Mouse (Mus musculus) intestine, embryonic 14.5 days (tissue): ENCODE measurements around the gene Celf5. TPM values are rescaled to one million over a fixed set of nuclear protein-coding genes. Genes with fewer than 3 reads are reported as not detected.
"Not testable (repeated sequence)": the region's sequence is repeated elsewhere in the genome, so short reads cannot be mapped to it uniquely, and the experiment has no call there.

Source experiments
- ATAC-seq: fragments of 200-750 bp; cut with Nextera tagmentation; replicated peaks from 2 replicates; pipeline ENCODE4 v1.8.0; 2017; ENCODE audit warnings: low read depth, moderate number of reproducible peaks, moderate TSS enrichment, moderate library complexity; ENCODE audit not compliant: low FRiP score, low TSS enrichment
- DNase-seq: peaks from one replicate; pipeline ENCODE4 v3.0.0-alpha.2; 2018; ENCODE audit warnings: low spot score
- H3K27ac ChIP-seq: fragments of 300-500 bp; sonication (generic); 2 replicates; pipeline ENCODE4 v1.5.1; 2014; ENCODE audit warnings: low read depth, mild to moderate bottlenecking, control low read depth
- H3K27me3 ChIP-seq: fragments of 300-500 bp; sonication (generic); replicated peaks from 2 replicates; pipeline ENCODE4 v1.6.1; 2014; ENCODE audit warnings: low read length, control low read depth; ENCODE audit not compliant: control insufficient read depth, insufficient read depth
- H3K36me3 ChIP-seq: fragments of 300-500 bp; sonication (generic); 2 replicates; pipeline ENCODE4 v1.6.1; 2014; ENCODE audit warnings: low read length, control low read depth; ENCODE audit not compliant: control insufficient read depth, insufficient read depth
- H3K4me1 ChIP-seq: fragments of 300-500 bp; sonication (generic); replicated peaks from 2 replicates; pipeline ENCODE4 v1.6.1; 2014; ENCODE audit warnings: low read length, control low read depth, mixed read lengths; ENCODE audit not compliant: control insufficient read depth, insufficient read depth
- H3K4me2 ChIP-seq: fragments of 300-500 bp; sonication (generic); 2 replicates; pipeline ENCODE4 v1.6.1; 2014; ENCODE audit warnings: low read length
- H3K4me3 ChIP-seq: fragments of 300-500 bp; sonication (generic); 2 replicates; pipeline ENCODE4 v1.5.1; 2014; ENCODE audit warnings: low read depth, low read length, control low read depth, mixed read lengths
- H3K9ac ChIP-seq: fragments of 300-500 bp; sonication (generic); 2 replicates; pipeline ENCODE4 v1.6.1; 2014; ENCODE audit warnings: mild to moderate bottlenecking, low read length
- H3K9me3 ChIP-seq: fragments of 300-500 bp; sonication (generic); 2 replicates; pipeline ENCODE4 v1.6.1; 2016; ENCODE audit warnings: low read length, control low read depth; ENCODE audit not compliant: control insufficient read depth
- whole genome bisulfite sequencing: fragments of 180-500 bp; shearing (Covaris S2); extraction: QIAGEN DNeasy Blood & Tissue Kit; methylation state at CpG from one replicate; pipeline ENCODE4 v1.1.7; 2014; 5-methylcytosine and 5-hydroxymethylcytosine counted together
- polyA plus RNA-seq: library from polyadenylated mRNA; unstranded; fragments of >200 nt; fragmentation: Nextera tagmentation; extraction: Ambion mirVana; gene quantifications from 2 replicates; pipeline ENCODE4 v1.2.1, GENCODE M21; 2014

The Celf5 gene
- polyA plus RNA-seq, 1 experiment from 2014 or later = 1.3 TPM

DNA sequence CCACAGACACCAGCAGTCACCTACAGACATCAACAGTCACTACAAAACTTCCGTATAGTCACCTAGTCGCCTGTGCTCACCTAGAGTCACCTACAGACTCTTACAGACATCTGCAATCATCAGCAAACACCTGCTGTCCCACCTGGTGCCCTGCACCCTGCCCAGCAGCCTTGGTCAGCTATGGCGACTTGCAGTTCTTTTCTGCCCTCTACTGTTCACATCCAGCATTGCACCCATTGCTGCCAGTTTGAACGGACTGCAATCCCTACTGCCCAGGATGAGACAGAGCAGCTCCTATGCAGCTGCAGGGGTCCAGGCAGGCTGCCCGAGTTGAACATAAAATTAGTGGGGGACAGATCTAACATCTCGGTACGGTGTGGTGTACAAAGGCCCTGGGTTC, 32.4 kb downstream of the Celf5 start:
- Histone ChIP-seq H3K9me3 (no peaks in the 10 kb centered on the region), H3K27ac (no peak overlapping the region), H3K4me3 (no peak overlapping the region), H3K9ac (no peak overlapping the region), H3K36me3 (no peaks in the 10 kb centered on the region), H3K4me2 (no peak overlapping the region), H3K4me1 (no peaks in the 10 kb centered on the region), H3K27me3 (peaks cover 49% of the 10 kb centered on the region)
- ATAC-seq = peak; percentile 61
- 2% methylated on average over 7 of the region's 7 CpGs for WGBS
- DNase-seq = peak; percentile 97

DNA sequence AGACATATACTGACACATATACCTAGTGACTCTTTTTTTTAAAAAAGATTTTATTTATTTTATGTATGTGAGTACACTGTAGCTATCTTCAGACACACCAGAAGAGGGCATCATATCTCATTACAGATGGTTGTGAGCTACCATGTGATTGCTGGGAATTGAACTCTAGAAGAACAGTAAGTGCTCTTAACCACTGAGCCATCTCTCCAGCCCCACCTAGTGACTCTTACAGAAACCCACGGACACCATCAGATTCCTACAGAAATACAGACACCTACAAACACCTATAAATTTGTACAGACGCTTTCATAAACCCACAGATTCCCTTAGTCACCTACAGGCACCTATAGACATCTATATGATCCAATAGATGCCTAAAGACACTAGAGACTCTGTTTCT, 37.0 kb downstream of the Celf5 start:
- not testable (repeated sequence) for H3K36me3 ChIP-seq, H3K27me3 ChIP-seq, H3K9ac ChIP-seq, H3K4me2 ChIP-seq, H3K27ac ChIP-seq, H3K9me3 ChIP-seq, H3K4me1 ChIP-seq, ATAC-seq, H3K4me3 ChIP-seq, DNase-seq
- 31% methylated on average over 2 of the region's 2 CpGs for WGBS

DNA sequence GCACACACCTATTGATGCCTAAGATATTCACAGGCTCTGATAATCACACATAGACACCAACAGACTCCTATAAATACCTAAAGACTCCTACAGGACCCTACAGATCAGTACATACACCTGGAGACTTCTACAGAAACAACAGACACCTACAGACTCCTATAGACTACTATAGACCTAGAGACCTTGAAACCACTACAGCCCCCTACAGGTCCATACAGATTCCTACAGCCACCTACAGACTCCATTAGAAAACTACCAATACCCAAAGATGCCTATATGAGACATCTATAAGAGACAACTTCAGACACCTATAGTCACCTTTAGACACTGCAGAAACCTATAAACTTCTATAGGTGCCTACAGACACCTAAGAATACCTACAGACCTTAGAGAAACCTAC, 41.5 kb downstream of the Celf5 start:
- H3K4me1 ChIP-seq = no peaks in the 10 kb centered on the region
- 0 out of 2 replicates have a peak, but pooled peaks cover 6% of the 10 kb centered on the region for H3K27me3 ChIP-seq
- no peaks in the 10 kb centered on the region for H3K36me3 ChIP-seq
- no peak for DNase-seq
- H3K4me2 ChIP-seq = no peak overlapping the region
- no peak for ATAC-seq
- no peak overlapping the region for H3K27ac ChIP-seq
- no peaks in the 10 kb centered on the region for H3K9me3 ChIP-seq
- H3K9ac ChIP-seq = no peak overlapping the region
- H3K4me3 ChIP-seq = no peak overlapping the region

DNA sequence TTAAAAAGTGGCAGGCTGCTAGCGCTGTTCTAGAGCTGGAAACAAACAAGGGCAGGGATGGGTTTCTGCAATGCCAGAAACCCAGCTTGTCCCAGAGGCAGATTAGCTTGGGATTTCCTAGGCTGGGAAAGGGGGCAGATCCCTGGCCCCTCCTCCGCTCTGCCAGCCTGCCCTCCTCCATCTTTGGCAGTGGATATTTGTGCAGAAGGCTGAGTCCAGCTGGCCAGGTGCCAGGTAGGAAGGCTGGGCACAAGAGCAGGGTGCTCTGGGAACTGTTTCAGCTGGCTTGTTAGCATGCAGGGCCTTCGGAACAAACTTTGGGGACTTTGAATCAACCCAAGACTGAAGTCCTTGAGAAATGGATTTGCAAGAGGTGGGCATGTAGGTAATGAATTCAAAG, 47.1 kb downstream of the Celf5 start:
- Histone ChIP-seq H3K9me3 (no peaks in the 10 kb centered on the region), H3K27me3 (0 out of 2 replicates have a peak, but pooled peaks cover 3% of the 10 kb centered on the region), H3K27ac (no peak overlapping the region), H3K36me3 (no peaks in the 10 kb centered on the region), H3K4me1 (peaks cover 3% of the 10 kb centered on the region; the same call in 1 of the 2 replicates), H3K4me3 (no peak overlapping the region), H3K9ac (no peak overlapping the region), H3K4me2 (no peak overlapping the region)
- no peak for DNase-seq
- whole genome bisulfite sequencing = 69% methylated on average over 3 of the region's 3 CpGs
- ATAC-seq = no peak

DNA sequence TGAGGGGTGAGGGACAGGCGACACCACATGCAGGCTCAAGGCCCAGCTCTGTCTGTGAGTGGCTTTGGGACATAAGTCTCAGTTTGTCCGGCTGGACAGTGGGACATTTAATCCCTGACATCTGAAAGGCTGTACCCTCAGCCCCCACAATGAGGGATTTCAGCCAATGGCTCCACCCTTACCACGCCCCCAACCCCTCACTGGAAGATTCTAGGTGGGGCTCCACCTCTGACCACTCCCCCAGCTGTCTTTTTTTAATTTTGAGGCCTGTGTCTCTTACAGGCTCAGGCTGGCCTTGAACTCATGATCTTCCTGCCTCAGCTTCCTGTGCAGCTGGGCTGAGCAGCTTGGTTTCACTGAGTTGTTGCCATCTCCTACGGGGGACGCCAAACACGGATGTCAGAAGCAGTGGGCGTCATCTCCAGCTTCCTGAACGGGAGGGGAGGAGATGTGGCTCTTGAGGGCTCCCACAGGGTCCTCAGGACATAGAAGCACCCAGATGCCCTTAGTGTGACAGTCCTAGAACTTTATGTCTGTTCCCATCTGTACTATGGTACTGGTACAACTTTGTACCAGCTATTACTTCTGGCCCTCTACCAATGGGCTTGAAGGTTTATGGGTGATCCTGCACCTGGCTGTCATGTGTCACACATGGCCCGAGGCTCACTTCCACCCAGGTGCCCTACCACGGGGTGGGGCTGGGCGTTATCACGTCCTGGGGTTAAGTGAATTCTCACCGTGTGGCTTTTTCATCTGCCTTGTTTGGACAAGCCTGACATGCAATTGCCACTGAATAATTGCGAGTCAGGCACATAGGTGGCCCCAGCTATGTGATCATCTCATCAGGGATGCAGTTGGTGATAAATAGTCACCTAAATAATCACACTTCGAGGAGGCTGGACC, 47.9 kb downstream of the Celf5 start:
- ATAC-seq (no peak), DNase-seq (peak; percentile 48)
- Histone ChIP-seq H3K4me3 (no peak overlapping the region), H3K9ac (no peak overlapping the region), H3K4me1 (peaks cover 3% of the 10 kb centered on the region; the same call in 1 of the 2 replicates), H3K27me3 (0 out of 2 replicates have a peak, but pooled peaks cover 3% of the 10 kb centered on the region), H3K9me3 (no peaks in the 10 kb centered on the region), H3K27ac (no peak overlapping the region), H3K4me2 (no peak overlapping the region), H3K36me3 (no peaks in the 10 kb centered on the region)
- WGBS = 55% methylated on average over 15 of the region's 15 CpGs

DNA sequence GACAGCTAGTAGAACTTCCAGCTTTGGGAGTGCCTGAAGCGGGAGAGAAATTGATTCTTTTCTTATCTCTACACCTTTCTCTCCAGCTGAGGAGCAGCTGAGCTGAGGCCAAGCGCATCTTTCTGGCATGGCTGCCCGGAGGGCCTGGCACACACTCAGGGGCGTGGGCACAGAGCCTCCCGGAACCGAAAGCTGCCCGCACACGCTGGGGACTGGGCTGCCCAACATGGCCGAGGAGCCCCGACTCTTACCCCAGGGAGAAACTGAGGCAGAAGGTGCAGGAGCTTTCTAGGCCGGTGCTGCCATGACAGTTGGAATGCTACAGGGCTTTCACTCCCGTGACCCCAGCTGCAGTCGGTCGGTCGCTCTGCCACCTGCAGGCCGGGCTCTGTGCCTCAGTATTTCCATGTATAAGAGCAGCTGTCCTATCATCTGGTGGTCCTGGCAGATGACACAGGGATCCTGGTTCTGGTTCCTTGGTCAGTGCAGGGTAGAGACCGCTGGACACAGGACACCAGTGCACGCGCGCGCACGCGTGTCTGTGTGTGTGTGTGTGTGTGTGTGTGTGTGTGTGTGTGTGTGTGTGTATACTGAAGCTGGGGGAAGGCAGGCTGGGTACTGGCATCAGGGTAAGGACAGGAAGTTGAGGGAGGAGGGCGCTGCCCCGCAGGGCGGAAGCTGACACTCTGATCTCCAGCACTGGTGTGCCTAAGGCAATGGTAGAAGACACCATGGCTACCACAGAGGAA, 48.8 kb downstream of the Celf5 start:
- Histone ChIP-seq H3K4me1 (peaks cover 3% of the 10 kb centered on the region; the same call in 1 of the 2 replicates), H3K4me3 (no peak overlapping the region), H3K27me3 (0 out of 2 replicates have a peak, but pooled peaks cover 3% of the 10 kb centered on the region), H3K4me2 (peak overlapping the region; percentile 52; the same call in 1 of the 2 replicates), H3K9ac (no peak overlapping the region), H3K27ac (no peak overlapping the region), H3K36me3 (no peaks in the 10 kb centered on the region), H3K9me3 (no peaks in the 10 kb centered on the region)
- ATAC-seq (no peak), DNase-seq (peak; percentile 51)
- WGBS = 72% methylated on average over 26 of the region's 26 CpGs

DNA sequence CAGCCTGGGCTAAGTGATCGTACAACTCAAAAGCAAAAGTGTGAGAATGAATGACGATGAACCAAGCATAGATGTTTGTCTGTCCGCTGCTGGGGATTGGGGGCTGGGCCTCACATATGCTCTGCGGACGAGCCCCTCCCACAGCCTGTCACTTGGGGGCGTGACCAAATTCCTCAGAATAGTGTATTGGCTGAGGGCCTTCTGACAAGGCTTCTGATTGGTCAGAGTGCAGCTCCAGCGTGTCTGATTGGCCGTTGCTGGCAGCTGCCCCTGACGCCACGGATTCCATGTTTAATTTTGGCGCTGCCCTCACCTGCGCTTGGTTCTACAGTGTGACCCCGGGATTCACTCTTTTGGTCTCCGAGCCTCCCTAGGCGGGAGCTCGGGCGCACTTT, 49.6 kb downstream of the Celf5 start:
- Histone ChIP-seq H3K27me3 (0 out of 2 replicates have a peak, but pooled peaks cover 5% of the 10 kb centered on the region), H3K27ac (no peak overlapping the region), H3K36me3 (no peaks in the 10 kb centered on the region), H3K9me3 (no peaks in the 10 kb centered on the region), H3K4me2 (peak overlapping the region; percentile 52), H3K4me3 (peak overlapping the region; percentile 20; the same call in 1 of the 2 replicates), H3K9ac (no peak overlapping the region), H3K4me1 (peaks cover 3% of the 10 kb centered on the region; the same call in 1 of the 2 replicates)
- ATAC-seq = peak; percentile 83
- 4% methylated on average over 17 of the region's 17 CpGs for WGBS
- DNase-seq = peak; percentile 88

DNA sequence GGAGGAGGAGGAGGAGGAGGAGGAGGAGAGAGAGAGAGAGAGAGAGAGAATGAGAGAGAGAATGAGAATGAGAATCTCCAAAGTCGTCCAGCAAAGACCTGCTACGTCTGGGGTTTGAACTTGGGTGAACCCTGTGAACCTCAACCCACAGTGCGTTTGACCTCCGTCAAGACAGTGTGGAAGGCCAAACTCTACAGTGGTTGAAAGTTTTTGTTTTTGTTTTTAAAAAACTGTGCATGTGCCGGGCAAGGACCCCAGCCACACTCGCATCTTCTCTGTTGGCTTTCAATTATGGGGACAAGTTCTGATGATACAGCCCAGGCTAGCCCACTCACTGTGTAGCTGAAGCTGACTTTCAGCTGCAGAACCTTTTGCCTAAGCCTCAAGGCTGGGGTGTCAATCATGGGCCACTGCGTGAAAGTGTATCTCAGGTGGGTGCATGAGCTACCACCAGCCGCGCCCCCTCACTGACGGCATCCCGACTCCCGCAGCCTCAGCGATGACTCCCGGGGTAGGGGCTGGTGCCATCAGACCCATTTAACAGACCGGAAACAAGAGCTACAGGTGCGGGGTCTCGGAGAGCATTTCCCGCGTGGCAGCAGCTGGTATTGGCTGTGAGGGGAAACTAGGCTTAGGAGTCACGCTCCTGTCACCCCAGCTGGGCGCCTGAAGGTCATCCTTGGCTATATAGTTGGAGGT, 50.2 kb downstream of the Celf5 start:
- Histone ChIP-seq H3K27ac (no peak overlapping the region), H3K4me2 (peak overlapping the region; percentile 52), H3K4me1 (peaks cover 3% of the 10 kb centered on the region; the same call in 1 of the 2 replicates), H3K9me3 (no peaks in the 10 kb centered on the region), H3K4me3 (peak overlapping the region; percentile 13; the same call in 1 of the 2 replicates), H3K9ac (no peak overlapping the region), H3K27me3 (0 out of 2 replicates have a peak, but pooled peaks cover 3% of the 10 kb centered on the region), H3K36me3 (no peaks in the 10 kb centered on the region)
- ATAC-seq (peak; percentile 1; the same call in 1 of the 2 replicates), DNase-seq (peak; percentile 53)
- WGBS = 61% methylated on average over 21 of the region's 21 CpGs
